Mouse (Mus musculus): ENCODE measurements at regions not wholly inside any gene's neighbourhood (a gene's known extent, or its start where the extent isn't known, plus 50 kb on each side); places are given as distances from the start of the nearest gene placed in this dataset.

DNA sequence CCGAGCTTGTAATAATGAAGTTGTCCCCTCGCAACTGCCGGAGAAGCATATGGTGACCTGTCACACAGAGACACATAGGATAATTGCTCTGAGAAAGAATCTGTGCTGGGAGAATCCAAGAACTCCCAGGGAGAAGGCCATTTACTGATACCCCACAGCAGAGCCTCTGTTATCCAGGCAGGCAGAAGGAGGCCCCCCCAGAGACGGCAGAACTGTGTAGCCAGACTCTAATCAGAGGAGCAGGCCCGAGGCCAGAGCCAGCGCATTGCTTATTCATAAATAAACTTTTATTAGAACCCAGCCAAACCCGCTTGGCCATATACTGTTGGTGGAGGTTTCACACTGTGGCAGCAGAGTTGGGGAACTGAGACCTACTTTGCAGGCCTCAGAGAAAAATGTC lies 100.6 kb downstream of the Ackr3 start:
- 0 out of 2 replicates have a peak overlapping the region, but pooled peaks have one; percentile 16 for H3K27ac ChIP-seq (ENCODE audit: low read depth, low read length)
- no peak overlapping the region for H3K4me2 ChIP-seq (ENCODE audit: low read depth, low read length)
- no peaks in the 10 kb centered on the region for H3K36me3 ChIP-seq (ENCODE audit: control insufficient read depth, insufficient read depth, low read length)
- H3K27me3 ChIP-seq (ENCODE audit: control insufficient read depth, insufficient read depth, low read length): no peaks in the 10 kb centered on the region
- no peak for ATAC-seq (ENCODE audit: low read depth)
- no peak overlapping the region for H3K9ac ChIP-seq (replicated peaks; ENCODE audit: low read depth, low read length)
- no peaks in the 10 kb centered on the region for H3K9me3 ChIP-seq (ENCODE audit: control insufficient read depth, low read length)
- WGBS: 22% methylated on average over 7 of the region's 7 CpGs
- no peak overlapping the region for H3K4me3 ChIP-seq (ENCODE audit: low read depth, low read length)
- H3K4me1 ChIP-seq (ENCODE audit: control insufficient read depth, insufficient read depth, low read length): no peaks in the 10 kb centered on the region

DNA sequence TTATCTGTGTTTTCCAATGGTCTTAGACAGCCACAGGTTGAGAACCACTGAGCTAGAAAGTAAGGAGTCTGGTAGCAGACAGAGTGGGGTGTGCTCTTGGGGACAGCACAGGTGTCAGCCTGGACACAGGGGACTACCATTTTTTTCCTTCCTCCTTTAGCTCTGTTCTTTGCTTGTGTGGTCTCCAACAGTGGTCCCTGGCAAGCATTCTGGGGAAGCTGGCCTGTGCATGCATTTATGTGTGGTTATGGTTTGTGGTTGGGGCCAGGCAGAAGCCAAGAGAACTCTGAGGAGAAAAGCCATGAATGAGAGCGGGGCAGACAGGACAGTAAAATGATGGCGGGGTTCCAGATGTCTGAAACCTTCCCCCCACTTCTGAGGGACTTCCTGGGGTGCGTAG lies 107.2 kb downstream of the Ackr3 start:
- Histone ChIP-seq H3K9ac (replicated peaks; ENCODE audit: low read depth, low read length) (no peak overlapping the region), H3K27me3 (ENCODE audit: control insufficient read depth, insufficient read depth, low read length) (no peaks in the 10 kb centered on the region), H3K9me3 (ENCODE audit: control insufficient read depth, low read length) (no peaks in the 10 kb centered on the region), H3K4me1 (ENCODE audit: control insufficient read depth, insufficient read depth, low read length) (0 out of 2 replicates have a peak, but pooled peaks cover 2% of the 10 kb centered on the region), H3K4me2 (ENCODE audit: low read depth, low read length) (no peak overlapping the region), H3K36me3 (ENCODE audit: control insufficient read depth, insufficient read depth, low read length) (no peaks in the 10 kb centered on the region), H3K4me3 (ENCODE audit: low read depth, low read length) (no peak overlapping the region), H3K27ac (ENCODE audit: low read depth, low read length) (no peak overlapping the region)
- 74% methylated on average over 3 of the region's 3 CpGs for WGBS
- ATAC-seq (ENCODE audit: low read depth): no peak

DNA sequence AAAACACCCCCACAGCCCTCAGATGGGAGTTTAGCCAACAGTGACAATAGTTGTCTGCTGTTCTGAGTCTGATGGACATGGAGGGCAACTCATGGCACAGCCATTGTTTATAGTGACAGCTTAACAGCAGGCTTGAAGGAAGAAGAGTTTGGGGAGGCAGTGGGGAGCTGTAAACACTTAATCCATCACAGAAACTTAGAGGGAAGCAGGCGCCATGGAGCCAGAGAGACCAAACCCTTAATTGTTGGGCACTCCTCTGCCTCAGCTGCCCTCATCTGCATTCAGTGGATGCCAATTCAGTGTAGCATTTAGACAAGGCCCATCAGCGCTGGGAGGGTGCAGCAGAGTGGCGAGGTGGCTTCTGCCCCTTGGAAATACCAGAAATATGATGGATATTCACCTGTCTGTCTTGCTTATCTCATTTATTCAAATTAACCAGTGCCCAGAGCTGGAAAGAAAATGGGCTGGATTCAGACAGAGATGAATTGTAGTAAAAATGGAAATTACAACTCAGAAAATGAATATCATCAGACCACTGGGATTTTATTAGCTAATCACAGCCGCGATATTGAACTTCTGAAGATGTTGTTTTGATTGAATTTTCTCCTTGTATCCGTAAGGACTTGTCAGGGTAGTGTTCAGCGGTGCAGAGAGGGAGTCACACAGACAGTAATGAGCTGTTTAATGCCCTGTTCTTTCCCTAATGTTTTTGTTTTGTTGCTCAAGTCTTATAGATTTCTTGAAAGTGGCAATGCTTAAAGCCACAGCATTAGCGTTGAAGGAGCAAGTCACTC lies 108.1 kb downstream of the Ackr3 start:
- no peaks in the 10 kb centered on the region for H3K27me3 ChIP-seq (ENCODE audit: control insufficient read depth, insufficient read depth, low read length)
- peak; percentile 28; the same call in 1 of the 2 replicates for ATAC-seq (ENCODE audit: low read depth)
- H3K4me1 ChIP-seq (ENCODE audit: control insufficient read depth, insufficient read depth, low read length): 0 out of 2 replicates have a peak, but pooled peaks cover 2% of the 10 kb centered on the region
- no peaks in the 10 kb centered on the region for H3K9me3 ChIP-seq (ENCODE audit: control insufficient read depth, low read length)
- H3K36me3 ChIP-seq (ENCODE audit: control insufficient read depth, insufficient read depth, low read length): no peaks in the 10 kb centered on the region
- H3K4me3 ChIP-seq (ENCODE audit: low read depth, low read length): no peak overlapping the region
- no peak overlapping the region; the same call in 1 of the 2 replicates for H3K27ac ChIP-seq (ENCODE audit: low read depth, low read length)
- H3K4me2 ChIP-seq (ENCODE audit: low read depth, low read length): no peak overlapping the region
- 42% methylated on average over 8 of the region's 8 CpGs for WGBS
- no peak overlapping the region for H3K9ac ChIP-seq (replicated peaks; ENCODE audit: low read depth, low read length)

DNA sequence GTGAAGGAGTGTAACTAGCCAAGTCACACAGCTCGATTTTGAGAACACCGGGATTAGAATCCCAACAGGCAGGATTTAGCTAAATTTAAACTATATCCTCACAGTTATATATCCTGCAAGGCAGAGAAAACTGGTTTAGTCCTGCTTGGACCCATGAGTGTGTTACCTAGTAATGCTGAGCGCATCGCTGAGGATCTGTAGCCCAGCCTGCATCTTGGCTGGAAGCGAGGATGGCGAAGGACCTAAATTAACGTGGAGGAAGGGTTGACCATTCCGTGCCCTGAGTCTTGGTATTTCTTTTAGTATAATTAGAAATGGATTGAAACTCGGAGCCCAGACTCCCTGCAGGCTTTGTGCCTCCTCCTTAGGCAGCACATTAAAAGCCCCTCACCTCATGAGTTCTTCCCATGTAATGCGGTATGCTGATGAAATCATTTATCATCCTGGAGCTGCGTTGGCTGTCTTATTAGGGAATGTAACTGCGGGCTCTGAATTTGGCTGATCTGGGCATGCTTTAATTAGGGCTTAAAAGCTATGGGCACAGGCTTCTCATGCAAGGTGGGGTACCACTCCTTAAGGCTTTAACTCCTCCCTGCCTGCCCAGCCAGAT lies 110.1 kb downstream of the Ackr3 start:
- 0 out of 2 replicates have a peak overlapping the region, but pooled peaks have one; percentile 35 for H3K27ac ChIP-seq (ENCODE audit: low read depth, low read length)

DNA sequence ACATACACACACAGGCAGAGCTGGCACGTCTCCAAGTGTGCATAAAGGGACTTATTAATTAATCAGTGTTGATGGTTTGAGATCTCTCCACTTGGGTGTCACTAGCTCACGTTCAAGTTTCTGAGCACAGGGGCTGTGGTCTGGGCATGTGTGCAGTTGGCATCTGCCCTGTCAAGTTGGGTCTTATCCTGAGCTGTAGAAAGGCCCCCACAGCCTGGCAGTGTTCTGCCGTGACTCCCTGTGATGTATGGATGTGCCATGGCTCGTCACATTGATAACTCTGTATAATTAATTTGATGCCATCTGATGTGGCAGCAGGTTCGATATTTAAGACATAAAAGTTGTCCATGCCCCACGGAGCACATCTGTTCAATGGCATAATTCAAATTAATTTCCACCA lies 114.1 kb downstream of the Ackr3 start:
- peaks cover 6% of the 10 kb centered on the region; the same call in 1 of the 2 replicates for H3K4me1 ChIP-seq (ENCODE audit: control insufficient read depth, insufficient read depth, low read length)
- no peaks in the 10 kb centered on the region for H3K9me3 ChIP-seq (ENCODE audit: control insufficient read depth, low read length)
- no peak overlapping the region for H3K4me3 ChIP-seq (ENCODE audit: low read depth, low read length)
- H3K36me3 ChIP-seq (ENCODE audit: control insufficient read depth, insufficient read depth, low read length): no peaks in the 10 kb centered on the region
- no peak overlapping the region for H3K4me2 ChIP-seq (ENCODE audit: low read depth, low read length)
- 37% methylated on average over 6 of the region's 6 CpGs for WGBS
- ATAC-seq (ENCODE audit: low read depth): no peak
- no peaks in the 10 kb centered on the region for H3K27me3 ChIP-seq (ENCODE audit: control insufficient read depth, insufficient read depth, low read length)
- H3K27ac ChIP-seq (ENCODE audit: low read depth, low read length): no peak overlapping the region
- H3K9ac ChIP-seq (replicated peaks; ENCODE audit: low read depth, low read length): no peak overlapping the region

More for the DNA sequence above, 110.1 kb downstream of the Ackr3 start:
- Histone ChIP-seq H3K4me1 (ENCODE audit: control insufficient read depth, insufficient read depth, low read length) (0 out of 2 replicates have a peak, but pooled peaks cover 2% of the 10 kb centered on the region), H3K36me3 (ENCODE audit: control insufficient read depth, insufficient read depth, low read length) (no peaks in the 10 kb centered on the region), H3K9me3 (ENCODE audit: control insufficient read depth, low read length) (no peaks in the 10 kb centered on the region), H3K27me3 (ENCODE audit: control insufficient read depth, insufficient read depth, low read length) (no peaks in the 10 kb centered on the region), H3K4me3 (ENCODE audit: low read depth, low read length) (no peak overlapping the region), H3K9ac (replicated peaks; ENCODE audit: low read depth, low read length) (no peak overlapping the region), H3K4me2 (ENCODE audit: low read depth, low read length) (no peak overlapping the region)
- 60% methylated on average over 12 of the region's 12 CpGs for WGBS
- ATAC-seq (ENCODE audit: low read depth): peak; percentile 68

DNA sequence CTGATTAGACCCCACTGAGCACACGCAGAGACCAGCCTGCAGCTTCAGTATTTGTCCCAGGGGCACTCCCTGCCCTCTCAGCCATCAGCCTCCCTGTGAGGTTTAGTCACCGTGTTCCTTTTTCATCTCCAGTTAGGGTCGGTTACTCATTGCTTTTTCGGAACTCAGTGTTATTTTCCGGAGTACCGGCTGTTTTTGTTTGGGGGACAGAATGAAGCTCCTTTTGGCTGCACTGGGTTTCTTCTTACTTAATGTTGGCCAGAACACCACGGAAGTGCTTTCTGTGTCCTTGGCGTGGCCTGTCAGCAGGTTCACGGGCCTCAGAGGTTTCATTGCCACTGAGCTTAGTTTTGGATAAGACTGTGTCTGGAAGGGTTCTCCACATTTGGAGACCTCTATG lies 114.7 kb downstream of the Ackr3 start:
- H3K4me3 ChIP-seq (ENCODE audit: low read depth, low read length): no peak overlapping the region
- H3K9me3 ChIP-seq (ENCODE audit: control insufficient read depth, low read length): no peaks in the 10 kb centered on the region
- WGBS: 72% methylated on average over 9 of the region's 9 CpGs
- H3K4me2 ChIP-seq (ENCODE audit: low read depth, low read length): no peak overlapping the region
- no peak overlapping the region for H3K27ac ChIP-seq (ENCODE audit: low read depth, low read length)
- H3K27me3 ChIP-seq (ENCODE audit: control insufficient read depth, insufficient read depth, low read length): no peaks in the 10 kb centered on the region
- H3K4me1 ChIP-seq (ENCODE audit: control insufficient read depth, insufficient read depth, low read length): peaks cover 6% of the 10 kb centered on the region; the same call in 1 of the 2 replicates
- H3K9ac ChIP-seq (replicated peaks; ENCODE audit: low read depth, low read length): no peak overlapping the region
- no peak for ATAC-seq (ENCODE audit: low read depth)
- H3K36me3 ChIP-seq (ENCODE audit: control insufficient read depth, insufficient read depth, low read length): no peaks in the 10 kb centered on the region

DNA sequence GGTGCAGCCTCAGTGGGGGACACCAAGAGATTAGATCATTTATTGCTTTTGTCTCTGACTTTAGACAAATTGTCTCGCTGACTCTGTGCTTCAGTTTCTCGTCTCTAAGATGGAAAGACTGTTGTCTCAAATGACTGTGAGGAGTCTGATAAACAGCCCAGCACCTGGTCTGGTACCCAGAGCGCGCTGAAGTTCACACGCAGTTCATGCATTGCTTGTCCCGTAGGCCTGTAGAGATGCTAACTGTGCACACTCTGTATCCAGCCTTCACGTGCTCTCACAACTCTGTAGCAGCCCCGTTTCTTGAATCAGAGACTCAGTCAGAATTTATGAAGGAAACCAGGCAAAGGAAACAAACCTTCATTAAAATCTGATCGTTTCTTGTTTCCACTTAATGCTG lies 116.7 kb downstream of the Ackr3 start:
- ATAC-seq (ENCODE audit: low read depth): no peak
- H3K27me3 ChIP-seq (ENCODE audit: control insufficient read depth, insufficient read depth, low read length): no peaks in the 10 kb centered on the region
- peaks cover 6% of the 10 kb centered on the region; the same call in 1 of the 2 replicates for H3K4me1 ChIP-seq (ENCODE audit: control insufficient read depth, insufficient read depth, low read length)
- 28% methylated on average over 9 of the region's 9 CpGs for WGBS
- H3K36me3 ChIP-seq (ENCODE audit: control insufficient read depth, insufficient read depth, low read length): no peaks in the 10 kb centered on the region
- H3K4me3 ChIP-seq (ENCODE audit: low read depth, low read length): no peak overlapping the region
- H3K9me3 ChIP-seq (ENCODE audit: control insufficient read depth, low read length): no peaks in the 10 kb centered on the region
- no peak overlapping the region for H3K27ac ChIP-seq (ENCODE audit: low read depth, low read length)
- no peak overlapping the region for H3K4me2 ChIP-seq (ENCODE audit: low read depth, low read length)
- H3K9ac ChIP-seq (replicated peaks; ENCODE audit: low read depth, low read length): no peak overlapping the region

DNA sequence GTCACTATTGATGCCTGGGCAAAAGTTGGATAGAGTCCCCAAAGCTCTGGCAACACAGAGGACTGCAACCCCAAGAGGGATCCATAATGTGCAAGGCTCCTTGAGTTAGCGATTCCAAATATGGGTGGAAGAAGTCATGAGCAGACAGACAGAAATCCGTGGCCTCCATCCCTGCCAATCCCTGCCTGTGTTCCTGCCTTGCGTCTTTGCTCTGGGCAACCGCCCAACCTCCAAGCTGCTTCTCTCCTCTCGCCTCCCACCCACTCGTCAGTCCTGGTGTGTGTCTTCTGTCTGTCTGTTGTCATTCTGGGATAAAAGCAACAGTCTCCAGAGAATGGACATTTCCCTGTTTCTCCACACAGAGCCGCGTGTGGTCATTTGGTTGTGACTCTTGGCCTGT lies 117.7 kb downstream of the Ackr3 start:
- Histone ChIP-seq H3K9me3 (ENCODE audit: control insufficient read depth, low read length) (no peaks in the 10 kb centered on the region), H3K4me3 (ENCODE audit: low read depth, low read length) (no peak overlapping the region), H3K4me2 (ENCODE audit: low read depth, low read length) (no peak overlapping the region), H3K36me3 (ENCODE audit: control insufficient read depth, insufficient read depth, low read length) (no peaks in the 10 kb centered on the region), H3K27me3 (ENCODE audit: control insufficient read depth, insufficient read depth, low read length) (no peaks in the 10 kb centered on the region), H3K4me1 (ENCODE audit: control insufficient read depth, insufficient read depth, low read length) (peaks cover 6% of the 10 kb centered on the region; the same call in 1 of the 2 replicates), H3K9ac (replicated peaks; ENCODE audit: low read depth, low read length) (no peak overlapping the region), H3K27ac (ENCODE audit: low read depth, low read length) (no peak overlapping the region)
- no peak for ATAC-seq (ENCODE audit: low read depth)
- 95% methylated on average over 8 of the region's 8 CpGs for WGBS

DNA sequence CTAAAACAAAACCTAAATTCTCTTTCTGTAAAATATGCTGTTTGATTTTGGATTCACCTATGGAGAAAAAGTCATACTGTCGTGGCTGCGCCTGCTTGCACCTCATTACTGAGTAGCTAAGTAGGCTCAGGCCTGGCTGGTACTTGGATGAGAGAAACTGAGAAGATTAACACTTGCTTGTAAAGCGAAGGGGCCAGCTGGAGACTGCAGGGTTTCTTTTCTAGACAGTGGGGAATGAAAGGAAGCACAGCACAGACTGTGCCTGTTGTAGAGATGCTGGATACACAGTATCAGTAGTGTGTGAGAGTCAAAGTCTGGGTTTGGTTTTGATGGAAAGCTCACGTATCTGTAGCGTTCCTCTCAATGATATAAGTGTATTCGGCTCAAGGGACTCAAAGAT lies 123.5 kb downstream of the Ackr3 start:
- WGBS: 59% methylated on average over 6 of the region's 6 CpGs
- ATAC-seq (ENCODE audit: low read depth): no peak

More for the DNA sequence above, 123.5 kb downstream of the Ackr3 start:
- Histone ChIP-seq H3K4me1 (ENCODE audit: control insufficient read depth, insufficient read depth, low read length) (no peaks in the 10 kb centered on the region), H3K4me3 (ENCODE audit: low read depth, low read length) (no peak overlapping the region), H3K36me3 (ENCODE audit: control insufficient read depth, insufficient read depth, low read length) (no peaks in the 10 kb centered on the region), H3K9ac (replicated peaks; ENCODE audit: low read depth, low read length) (no peak overlapping the region), H3K27ac (ENCODE audit: low read depth, low read length) (no peak overlapping the region), H3K27me3 (ENCODE audit: control insufficient read depth, insufficient read depth, low read length) (no peaks in the 10 kb centered on the region), H3K4me2 (ENCODE audit: low read depth, low read length) (no peak overlapping the region), H3K9me3 (ENCODE audit: control insufficient read depth, low read length) (no peaks in the 10 kb centered on the region)
